Mouse (Mus musculus) kidney, adult 2 months (tissue): ENCODE results near the gene Tsc22d2. TPM values are rescaled to one million over a fixed set of nuclear protein-coding genes. Genes with fewer than 3 reads are reported as not detected.

Experiments
- DNase-seq: peaks from one replicate; pipeline ENCODE4 v3.0.0; 2021
- H3K27ac ChIP-seq: fragments of 200-500 bp; 2 replicates; pipeline ENCODE4 v1.5.1; 2012; ENCODE audit warnings: low read depth, low read length, control low read depth, inconsistent platforms; ENCODE audit not compliant: insufficient read depth
- H3K27me3 ChIP-seq: fragments of 200-500 bp; replicated peaks from 2 replicates; pipeline ENCODE4 v1.6.1; 2012; ENCODE audit warnings: mild to moderate bottlenecking, moderate library complexity, low read length, inconsistent platforms; ENCODE audit not compliant: control insufficient read depth, insufficient read depth
- H3K36me3 ChIP-seq: fragments of 200-500 bp; 2 replicates; pipeline ENCODE4 v1.6.1; 2012; ENCODE audit warnings: mild to moderate bottlenecking, moderate library complexity, low read length, inconsistent platforms; ENCODE audit not compliant: control insufficient read depth, insufficient read depth
- H3K4me1 ChIP-seq: fragments of 200-500 bp; 2 replicates; pipeline ENCODE4 v1.6.1; 2011; ENCODE audit warnings: low read length; ENCODE audit not compliant: control insufficient read depth, insufficient read depth
- H3K4me3 ChIP-seq: fragments of 200-500 bp; 2 replicates; pipeline ENCODE4 v1.5.1; 2011; ENCODE audit warnings: mild to moderate bottlenecking, low read depth, low read length, control low read depth; ENCODE audit not compliant: insufficient read depth
- CTCF ChIP-seq: fragments of 200-500 bp; conservative IDR thresholded peaks from 2 replicates; pipeline ENCODE4 v1.5.1; 2011; ENCODE audit warnings: low read depth, mild to moderate bottlenecking, control low read depth, low read length, moderate library complexity, mixed read lengths; ENCODE audit not compliant: insufficient read depth, insufficient read length
- POLR2A ChIP-seq: fragments of 200-500 bp; IDR thresholded peaks from one replicate; pipeline ENCODE4 v1.6.1; 2011; ENCODE audit warnings: low read depth, low read length, control low read depth
- WGBS: fragments of 180-500 bp; shearing (Covaris S2); methylation state at CpG from one replicate; pipeline ENCODE4 v1.1.7; 2018; 5-methylcytosine and 5-hydroxymethylcytosine counted together
- polyA plus RNA-seq: library from polyadenylated mRNA; depleted of rRNA; stranded (reverse); fragments of >200 nt; gene quantifications from 2 replicates; pipeline ENCODE4 v1.2.3, GENCODE M21; 2012

The Tsc22d2 gene
- polyA plus RNA-seq, 1 experiment, result 8.4 TPM

- peak; percentile 88 for DNase-seq
- Histone ChIP-seq H3K27ac (peak overlapping the region; percentile 90), H3K36me3 (no peaks in the 10 kb centered on the region; the same call in 1 of the 2 replicates), H3K4me1 (0 out of 2 replicates have a peak, but pooled peaks cover 3% of the 10 kb centered on the region), H3K27me3 (no peaks in the 10 kb centered on the region), H3K4me3 (peak overlapping the region; percentile 74)
- no peak for TF ChIP-seq POLR2A
- TF ChIP-seq CTCF, result no peak
- WGBS, result under 1% methylated on average over 110 of the region's 113 CpGs
Observed at GRCm38 (mm10) chr3:58414986-58415883, 720 bp downstream of the Tsc22d2 start.

GRCm38 (mm10) chr3:58415884-58416725 is 1.6 kb downstream of the Tsc22d2 start:
- TF ChIP-seq CTCF (peak; percentile 60), POLR2A (no peak)
- Histone ChIP-seq H3K27ac (peak overlapping the region; percentile 90), H3K4me1 (0 out of 2 replicates have a peak, but pooled peaks cover 3% of the 10 kb centered on the region), H3K36me3 (no peaks in the 10 kb centered on the region; the same call in 1 of the 2 replicates), H3K4me3 (peak overlapping the region; percentile 74), H3K27me3 (no peaks in the 10 kb centered on the region)
- DNase-seq, result peak; percentile 83
- under 1% methylated on average over 85 of the region's 85 CpGs for WGBS

- H3K36me3 ChIP-seq, result no peaks in the 10 kb centered on the region; the same call in 1 of the 2 replicates
- H3K27ac ChIP-seq, result peak overlapping the region; percentile 20
- peak overlapping the region; percentile 74 for H3K4me3 ChIP-seq
- peak; percentile 55 for DNase-seq
- no peak for TF ChIP-seq POLR2A
- TF ChIP-seq CTCF, result no peak
- H3K27me3 ChIP-seq, result no peaks in the 10 kb centered on the region
- WGBS, result under 1% methylated on average over 39 of the region's 39 CpGs
- H3K4me1 ChIP-seq, result 0 out of 2 replicates have a peak, but pooled peaks cover 3% of the 10 kb centered on the region
Observed at GRCm38 (mm10) chr3:58416726-58417437, 2.4 kb downstream of the Tsc22d2 start.

GRCm38 (mm10) chr3:58418724-58419705 is 4.5 kb downstream of the Tsc22d2 start:
- Histone ChIP-seq H3K4me3 (no peak overlapping the region; the same call in 1 of the 2 replicates), H3K4me1 (peaks cover 2% of the 10 kb centered on the region; the same call in 1 of the 2 replicates), H3K27ac (no peak overlapping the region), H3K27me3 (no peaks in the 10 kb centered on the region), H3K36me3 (no peaks in the 10 kb centered on the region; the same call in 1 of the 2 replicates)
- WGBS, result 21% methylated on average over 5 of the region's 5 CpGs
- TF ChIP-seq POLR2A (no peak), CTCF (no peak)
- DNase-seq, result no peak

GRCm38 (mm10) chr3:58428861-58429260 is 14.3 kb downstream of the Tsc22d2 start:
- TF ChIP-seq CTCF (no peak), POLR2A (no peak)
- Histone ChIP-seq H3K4me1 (no peaks in the 10 kb centered on the region), H3K4me3 (no peak overlapping the region), H3K27me3 (no peaks in the 10 kb centered on the region), H3K36me3 (no peaks in the 10 kb centered on the region), H3K27ac (no peak overlapping the region)
- no peak for DNase-seq
- 69% methylated on average over 1 of the region's 1 CpGs for WGBS

- Histone ChIP-seq H3K4me3 (no peak overlapping the region), H3K36me3 (no peaks in the 10 kb centered on the region), H3K4me1 (no peaks in the 10 kb centered on the region), H3K27ac (no peak overlapping the region), H3K27me3 (no peaks in the 10 kb centered on the region)
- DNase-seq, result no peak
- TF ChIP-seq CTCF, result no peak
- TF ChIP-seq POLR2A, result no peak
- 83% methylated on average over 2 of the region's 2 CpGs for WGBS
Observed at GRCm38 (mm10) chr3:58434414-58434813, 19.9 kb downstream of the Tsc22d2 start.
